Comparison of ENCODE assay signal across 19 mouse cellular contexts in the genomic region with DNA sequence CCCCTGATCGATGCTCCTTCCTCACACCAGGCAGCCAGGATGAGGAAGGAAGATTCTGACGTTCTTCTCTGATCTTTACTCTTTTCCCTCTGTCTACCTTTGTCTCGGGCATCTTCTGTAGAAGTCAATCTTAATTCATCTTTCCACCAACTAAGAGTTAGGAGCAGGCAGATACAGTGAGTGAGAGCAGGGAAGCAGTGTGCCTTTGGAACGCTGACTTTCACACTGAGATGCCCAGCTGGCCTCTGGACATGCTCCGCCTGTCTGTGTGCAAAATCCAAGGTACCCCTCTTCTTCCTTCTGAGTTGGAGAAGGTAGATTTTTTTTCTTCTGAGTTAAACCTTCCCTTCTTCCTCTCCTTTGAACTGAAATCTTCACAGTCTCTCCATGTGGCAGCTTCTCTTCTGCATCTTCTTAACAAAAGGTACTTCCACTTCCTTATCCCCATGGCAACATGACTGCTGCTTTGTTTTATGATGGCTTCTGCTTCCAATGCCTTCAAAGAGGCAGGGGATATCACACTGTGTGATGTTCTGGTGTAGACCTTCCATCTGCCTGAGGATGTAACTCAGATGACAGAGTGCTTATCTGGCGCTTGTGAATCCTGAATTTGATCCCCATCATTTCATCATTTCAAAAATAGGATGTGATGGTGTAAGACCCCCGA. TPM values are rescaled to one million over a fixed set of nuclear protein-coding genes. Genes with fewer than 3 reads are reported as not detected.
DNase-seq lines count a peak whose midpoint lies in the region; ATAC-seq and TF ChIP-seq lines count a peak whose summit lies in the region.
"Had no signal": no experiment of that assay in that cellular context is flagged by ENCODE, and none has a peak within 500 bp of the region (broad histone marks: within the 10 kb centered on the region; RNA-seq: fewer than 3 reads in every experiment).

No protein-coding gene starts in this region.

- peak; percentile 95 for ATAC-seq in forebrain, postnatal 0 days
- ATAC-seq in forebrain, embryonic 12.5 days (ENCODE audit: low FRiP score), result no peak
- peak; percentile 78 for ATAC-seq in midbrain, embryonic 15.5 days (replicated peaks)
- ATAC-seq in midbrain, embryonic 11.5 days (ENCODE audit: low FRiP score), result no peak

- H3K4me2 ChIP-seq in forebrain, postnatal 0 days (ENCODE audit: low read depth), result no peak overlapping the region
- no peak overlapping the region for H3K4me2 ChIP-seq in forebrain, embryonic 12.5 days
- H3K4me2 ChIP-seq in midbrain, embryonic 15.5 days, result no peak overlapping the region
- no peak overlapping the region for H3K4me2 ChIP-seq in midbrain, embryonic 11.5 days
- H3K4me2 ChIP-seq: embryonic facial prominence, embryonic 12.5 days; heart, embryonic 12.5 days; hindbrain, embryonic 15.5 days had no signal

- DNase-seq in forebrain, postnatal 0 days, result peak; percentile 52
- no peak for DNase-seq in midbrain, embryonic 11.5 days (ENCODE audit: low spot score, missing footprints)
- peak; percentile 55 for DNase-seq in brain, embryonic 14.5 days (ENCODE audit: low read depth)
- no peak for DNase-seq in layer of hippocampus, postnatal 25 days (ENCODE audit: extremely low spot score in 1 of 2, low spot score in 1 of 2)
- DNase-seq: adrenal gland, adult 8-10 months; adrenal gland, postnatal 36 days; cerebellum, adult 11-12 months; cerebellum, adult 9-10 months; cerebellum, postnatal 25 days; gastrocnemius, postnatal 10 days; heart, adult 2 months; kidney, adult 11 months had no signal

- TF ChIP-seq CTCF in forebrain, postnatal 0 days (IDR thresholded peaks at IDR 0.05; ENCODE audit: low read depth), result no peak
- TF ChIP-seq CTCF in brain, embryonic 14.5 days (IDR thresholded peaks at IDR 0.05; ENCODE audit: borderline replicate concordance, extremely low read depth, insufficient read depth, insufficient read length), result no peak

- 65% methylated on average over 7 of the region's 7 CpGs for WGBS in forebrain, postnatal 0 days
- WGBS in forebrain, embryonic 12.5 days, result 79% methylated on average over 7 of the region's 7 CpGs
- 72% methylated on average over 7 of the region's 7 CpGs for WGBS in midbrain, embryonic 15.5 days
- 85% methylated on average over 7 of the region's 7 CpGs for WGBS in midbrain, embryonic 11.5 days

- peak overlapping the region; percentile 54; the same call in 1 of the 2 replicates for H3K27ac ChIP-seq in forebrain, postnatal 0 days (ENCODE audit: low read depth, low read length)
- H3K27ac ChIP-seq in forebrain, embryonic 12.5 days, result no peak overlapping the region
- no peak overlapping the region for H3K27ac ChIP-seq in midbrain, embryonic 15.5 days
- no peak overlapping the region for H3K27ac ChIP-seq in midbrain, embryonic 11.5 days (ENCODE audit: low read depth, low read length)
- H3K27ac ChIP-seq: embryonic facial prominence, embryonic 12.5 days; heart, adult 2 months; hindbrain, embryonic 10.5 days; hindbrain, embryonic 15.5 days had no signal

- no peak for TF ChIP-seq POLR2A in brain, embryonic 14.5 days (IDR thresholded peaks at IDR 0.05; ENCODE audit: borderline replicate concordance, extremely low read depth, insufficient read depth, insufficient read length, poor library complexity, severe bottlenecking)

- H3K9ac ChIP-seq in forebrain, postnatal 0 days, result no peak overlapping the region
- no peak overlapping the region for H3K9ac ChIP-seq in forebrain, embryonic 12.5 days
- H3K9ac ChIP-seq in midbrain, embryonic 15.5 days, result no peak overlapping the region
- no peak overlapping the region for H3K9ac ChIP-seq in midbrain, embryonic 11.5 days (ENCODE audit: low read length)
- H3K9ac ChIP-seq: embryonic facial prominence, embryonic 12.5 days; heart, embryonic 12.5 days; hindbrain, embryonic 15.5 days had no signal

- H3K27me3 ChIP-seq in forebrain, postnatal 0 days (ENCODE audit: insufficient read depth, low read length), result no peaks in the 10 kb centered on the region
- H3K27me3 ChIP-seq in forebrain, embryonic 12.5 days, result 0 out of 2 replicates have a peak, but pooled peaks cover 5% of the 10 kb centered on the region
- H3K27me3 ChIP-seq in midbrain, embryonic 15.5 days (replicated peaks), result no peaks in the 10 kb centered on the region; the same call in 1 of the 2 replicates
- H3K27me3 ChIP-seq in midbrain, embryonic 11.5 days (ENCODE audit: control insufficient read depth, insufficient read depth, low read length), result no peaks in the 10 kb centered on the region
- H3K27me3 ChIP-seq: embryonic facial prominence, embryonic 12.5 days; heart, embryonic 12.5 days; hindbrain, embryonic 15.5 days had no signal

- H3K36me3 ChIP-seq in forebrain, postnatal 0 days (ENCODE audit: insufficient read depth), result no peaks in the 10 kb centered on the region
- no peaks in the 10 kb centered on the region for H3K36me3 ChIP-seq in forebrain, embryonic 12.5 days (replicated peaks)
- no peaks in the 10 kb centered on the region for H3K36me3 ChIP-seq in midbrain, embryonic 15.5 days (replicated peaks)
- H3K36me3 ChIP-seq in midbrain, embryonic 11.5 days (ENCODE audit: control insufficient read depth, insufficient read depth, low read length), result no peaks in the 10 kb centered on the region
- H3K36me3 ChIP-seq: embryonic facial prominence, embryonic 12.5 days; G1E; heart, embryonic 12.5 days; hindbrain, embryonic 10.5 days; hindbrain, embryonic 15.5 days had no signal

- no peak overlapping the region for H3K4me3 ChIP-seq in forebrain, postnatal 0 days (ENCODE audit: low read depth, low read length)
- H3K4me3 ChIP-seq in forebrain, embryonic 12.5 days (replicated peaks), result no peak overlapping the region
- H3K4me3 ChIP-seq in midbrain, embryonic 15.5 days, result no peak overlapping the region
- H3K4me3 ChIP-seq in midbrain, embryonic 11.5 days (ENCODE audit: low read depth, low read length), result no peak overlapping the region
- H3K4me3 ChIP-seq: embryonic facial prominence, embryonic 12.5 days; heart, adult 2 months; heart, embryonic 12.5 days; hindbrain, embryonic 10.5 days; hindbrain, embryonic 15.5 days had no signal

- no peaks in the 10 kb centered on the region for H3K4me1 ChIP-seq in forebrain, postnatal 0 days (ENCODE audit: insufficient read depth)
- H3K4me1 ChIP-seq in forebrain, embryonic 12.5 days, result peaks cover 3% of the 10 kb centered on the region
- peaks cover 4% of the 10 kb centered on the region; the same call in 1 of the 2 replicates for H3K4me1 ChIP-seq in midbrain, embryonic 15.5 days
- H3K4me1 ChIP-seq in midbrain, embryonic 11.5 days (ENCODE audit: control insufficient read depth, insufficient read depth, low read length), result no peaks in the 10 kb centered on the region
- H3K4me1 ChIP-seq: embryonic facial prominence, embryonic 12.5 days; heart, embryonic 12.5 days had no signal

- H3K9me3 ChIP-seq in forebrain, postnatal 0 days (ENCODE audit: low read length), result no peaks in the 10 kb centered on the region
- no peaks in the 10 kb centered on the region for H3K9me3 ChIP-seq in forebrain, embryonic 12.5 days
- no peaks in the 10 kb centered on the region for H3K9me3 ChIP-seq in midbrain, embryonic 15.5 days
- H3K9me3 ChIP-seq in midbrain, embryonic 11.5 days (ENCODE audit: control insufficient read depth, low read length), result no peaks in the 10 kb centered on the region
- H3K9me3 ChIP-seq: embryonic facial prominence, embryonic 12.5 days; G1E; heart, embryonic 12.5 days; hindbrain, embryonic 10.5 days; hindbrain, embryonic 15.5 days had no signal

RNA-seq across cellular contexts. Expression of a gene that starts 9.9 kb away (rescaled TPM):
- 1.0 and 1.8 TPM in 2 replicates for total RNA-seq in forebrain, postnatal 0 days (2014; rRNA removed)
- 1.0 and 1.2 TPM in 2 replicates for polyA plus RNA-seq in forebrain, postnatal 0 days (2015; fragmentation: Nextera tagmentation; extraction: Ambion mirVana)
- polyA plus RNA-seq in forebrain, embryonic 12.5 days (2016; fragmentation: Nextera tagmentation; extraction: Ambion mirVana), result 12.1 and 13.1 TPM in 2 replicates
- polyA plus RNA-seq in midbrain, embryonic 15.5 days (2015; fragmentation: Nextera tagmentation; extraction: Ambion mirVana), result 1.1 and 1.2 TPM in 2 replicates
- 2.1 and 2.5 TPM in 2 replicates for polyA plus RNA-seq in midbrain, embryonic 11.5 days (2014; fragmentation: Nextera tagmentation; extraction: Ambion mirVana)
- 3.1 and 7.6 TPM in 2 replicates for polyA plus RNA-seq in brain, embryonic 14.5 days (2012; rRNA removed)
- total RNA-seq in layer of hippocampus, postnatal 25 days (2021), result 1 to 10 TPM; 1.1 to 1.4 TPM
- polyA plus RNA-seq: G1E had no signal

Comparison
In these comparisons a context has a peak if more than half of its experiments do, and no peak if none do; other contexts are left out.
1. ATAC-seq: peak in forebrain, postnatal 0 days (single experiment) and midbrain, embryonic 15.5 days (single experiment); none in forebrain, embryonic 12.5 days (single experiment) and midbrain, embryonic 11.5 days (single experiment).
2. DNase-seq: peak in forebrain, postnatal 0 days (single experiment) and brain, embryonic 14.5 days (single experiment); none in midbrain, embryonic 11.5 days (single experiment) and layer of hippocampus, postnatal 25 days (0 of 2).